Mouse (Mus musculus): ENCODE measurements at regions not wholly inside any gene's neighbourhood (a gene's known extent, or its start where the extent isn't known, plus 50 kb on each side); places are given as distances from the start of the nearest gene placed in this dataset.

GRCm38 (mm10) chr8:26892380-26892779 is 84.7 kb upstream of the Zfp703 start:
- no peak for DNase-seq

DNA sequence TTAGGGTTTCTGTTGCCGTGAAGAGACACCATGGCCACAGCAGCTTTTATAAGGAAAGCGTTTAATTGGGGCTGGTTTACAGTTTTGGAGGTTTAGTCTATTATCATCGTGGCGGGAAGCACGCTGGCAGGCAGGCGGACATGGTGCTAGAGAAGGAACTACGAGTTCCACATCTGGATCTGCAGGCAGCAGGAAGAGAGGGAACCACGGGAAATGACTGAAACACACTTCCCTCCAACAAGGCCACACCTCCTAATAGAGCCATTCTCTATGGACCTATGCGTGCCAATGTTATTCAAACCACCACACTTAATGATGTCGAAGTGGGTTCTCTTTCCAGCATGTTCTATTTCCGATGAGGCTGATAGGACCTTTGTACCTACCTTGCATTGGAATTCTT is 81.3 kb upstream of the Zfp703 start:
- DNase-seq, result no peak

GRCm38 (mm10) chr8:26903289-26903688 is 73.8 kb upstream of the Zfp703 start:
- no peak for DNase-seq

- no peak for DNase-seq
These were observed 70.9 kb upstream of the Zfp703 start for GRCm38 (mm10) chr8:26906257-26906656.

DNA sequence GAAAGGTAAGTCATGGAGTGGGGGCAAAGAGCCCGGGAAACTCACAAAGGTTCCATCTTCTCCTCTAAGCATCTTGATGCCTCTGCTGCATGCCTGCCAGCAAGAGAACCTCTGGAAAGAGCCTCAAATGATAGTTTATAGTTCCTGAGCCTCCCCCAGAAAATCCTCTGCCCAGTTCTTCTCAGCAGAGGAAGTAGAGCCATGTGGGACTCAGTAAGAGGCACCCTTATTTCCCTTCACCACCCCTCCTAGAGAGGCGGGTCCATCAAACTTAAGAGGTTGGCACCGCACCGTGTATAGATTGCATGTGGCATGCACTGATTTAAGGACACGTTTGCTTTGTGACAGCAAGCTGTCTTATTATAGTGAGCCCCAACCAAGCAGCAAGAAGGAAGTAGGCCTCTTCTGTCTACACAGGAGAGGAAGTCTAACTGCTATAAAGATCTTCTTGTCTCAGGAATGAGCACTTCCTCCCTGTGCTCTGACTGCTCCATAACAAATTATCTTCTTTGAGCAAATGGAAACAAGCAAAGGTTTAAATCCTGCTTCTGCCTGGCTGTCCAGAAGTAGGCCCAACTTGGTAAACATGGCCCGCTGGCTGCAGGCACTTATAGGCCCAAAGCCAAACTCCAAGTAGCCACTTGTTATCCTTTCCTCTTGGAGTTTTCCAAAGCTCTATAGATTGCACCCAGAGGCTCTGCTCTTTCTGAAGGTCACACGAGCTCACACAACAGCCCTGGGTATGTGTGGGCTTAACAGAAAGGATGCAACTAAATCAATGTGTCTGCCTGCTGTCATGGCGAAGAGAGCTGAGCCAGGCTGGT is 69.6 kb upstream of the Zfp703 start:
- DNase-seq, result no peak

GRCm38 (mm10) chr8:26910186-26910585 is 66.9 kb upstream of the Zfp703 start:
- DNase-seq, result no peak

GRCm38 (mm10) chr8:26913562-26914529 is 63.3 kb upstream of the Zfp703 start:
- no peak for DNase-seq

DNA sequence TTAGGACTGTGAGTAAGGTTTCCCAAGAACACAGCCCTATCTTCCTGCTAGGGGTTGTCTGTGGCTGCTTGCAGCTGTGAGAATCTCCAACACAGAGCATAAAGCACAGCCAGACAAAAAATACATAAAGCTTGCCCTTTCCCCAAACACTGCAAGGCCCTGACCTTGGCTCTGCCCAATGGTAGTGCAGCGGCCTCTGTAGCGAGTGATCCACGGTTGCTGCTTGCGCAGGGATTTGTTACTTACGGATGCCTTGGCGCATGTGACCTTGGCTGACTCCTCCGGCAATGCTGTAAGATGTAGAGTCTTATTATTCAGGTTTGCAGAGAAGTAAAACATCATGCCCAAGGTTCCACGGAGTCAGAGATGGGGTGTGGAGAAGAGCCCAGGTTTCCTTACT is 61.4 kb upstream of the Zfp703 start:
- no peak for DNase-seq

GRCm38 (mm10) chr8:26921531-26922177 is 55.5 kb upstream of the Zfp703 start:
- no peak for DNase-seq

DNA sequence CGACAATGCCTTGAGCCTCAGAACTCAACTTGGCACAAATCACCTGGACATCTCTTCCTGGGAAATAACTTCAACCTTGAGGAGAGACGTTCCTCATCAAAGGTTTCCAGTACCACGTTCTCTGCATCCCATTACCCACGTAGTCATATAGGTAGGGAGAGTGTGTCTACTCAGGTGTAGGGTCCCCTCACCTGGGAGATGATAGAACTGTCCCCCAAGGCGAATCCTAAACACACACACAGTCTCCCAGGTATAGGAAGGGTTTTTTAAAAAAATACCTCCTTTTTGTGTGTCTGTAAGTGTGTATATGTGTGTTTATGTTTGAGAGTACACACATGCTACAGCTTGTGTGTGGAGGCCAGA is 55.0 kb upstream of the Zfp703 start:
- DNase-seq, result no peak

- DNase-seq, result no peak
These were observed 54.0 kb upstream of the Zfp703 start for GRCm38 (mm10) chr8:26923166-26923565.
